Mouse (Mus musculus): Measurements from ENCODE around the gene Efna3.

DNA sequence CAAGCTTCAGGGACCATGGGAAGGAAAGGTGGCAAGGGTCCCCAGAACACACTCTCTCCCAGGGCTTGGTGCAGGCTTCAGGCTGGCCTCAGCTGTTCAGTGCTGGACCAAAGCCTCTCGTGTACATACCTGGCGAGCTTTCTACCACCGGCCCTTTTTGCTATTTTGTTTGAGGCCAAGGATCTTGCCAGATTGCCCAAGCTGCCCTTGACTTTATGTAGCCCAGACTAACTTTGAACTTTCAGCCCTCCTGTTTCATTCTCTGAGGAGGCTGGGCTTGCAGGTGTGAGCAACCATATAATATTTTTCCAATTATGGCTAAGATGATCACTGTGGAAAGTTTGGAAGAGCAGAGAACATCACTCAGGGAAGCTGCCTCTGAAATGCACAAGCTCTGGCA lies 38.5 kb downstream of the Efna3 start:
- TF ChIP-seq CTCF (conservative IDR thresholded peaks at IDR 0.05; ENCODE audit: low read length) = no peak
- no peak for TF ChIP-seq NANOG (IDR thresholded peaks at IDR 0.05; ENCODE audit: borderline replicate concordance, low read length)
- TF ChIP-seq POU5F1 (IDR thresholded peaks at IDR 0.05; ENCODE audit: borderline replicate concordance, low read length) = no peak
